Mouse (Mus musculus) forebrain, embryonic 11.5 days (tissue): Measurements from ENCODE around the gene Olfr1043. TPM values are rescaled to one million over a fixed set of nuclear protein-coding genes. Genes with fewer than 3 reads are reported as not detected.
"Not testable (repeated sequence)": the region's sequence is repeated elsewhere in the genome, so short reads cannot be mapped to it uniquely, and the experiment has no call there.

Experiments used
- ATAC-seq: fragments of 200-750 bp; cut with Nextera tagmentation; replicated peaks from 2 replicates; pipeline ENCODE4 v1.8.0; 2017; ENCODE audit warnings: moderate TSS enrichment; ENCODE audit not compliant: low FRiP score
- DNase-seq: peaks from one replicate; pipeline ENCODE4 v3.0.0-alpha.2; 2017; ENCODE audit warnings: low spot score
- H3K27ac ChIP-seq: fragments of 300-500 bp; sonication (generic); 2 replicates; pipeline ENCODE4 v1.5.1; 2014; ENCODE audit warnings: low read depth, low read length
- H3K27me3 ChIP-seq: fragments of 300-500 bp; sonication (generic); 2 replicates; pipeline ENCODE4 v1.6.1; 2014; ENCODE audit warnings: mild to moderate bottlenecking, low read length, mixed read lengths; ENCODE audit not compliant: control insufficient read depth, insufficient read depth
- H3K36me3 ChIP-seq: fragments of 300-500 bp; sonication (generic); 2 replicates; pipeline ENCODE4 v1.6.1; 2014; ENCODE audit warnings: mild to moderate bottlenecking, low read length, moderate library complexity, mixed read lengths; ENCODE audit not compliant: control insufficient read depth, insufficient read depth
- H3K4me1 ChIP-seq: fragments of 300-500 bp; sonication (generic); replicated peaks from 2 replicates; pipeline ENCODE4 v1.6.1; 2014; ENCODE audit warnings: low read length, mixed read lengths; ENCODE audit not compliant: control insufficient read depth, insufficient read depth
- H3K4me2 ChIP-seq: fragments of 300-500 bp; sonication (generic); 2 replicates; pipeline ENCODE4 v1.6.1; 2014; ENCODE audit warnings: low read depth, mild to moderate bottlenecking, low read length, moderate library complexity, mixed read lengths; ENCODE audit not compliant: severe bottlenecking
- H3K4me3 ChIP-seq: fragments of 300-500 bp; sonication (generic); 2 replicates; pipeline ENCODE4 v1.5.1; 2014; ENCODE audit warnings: low read depth, low read length
- H3K9ac ChIP-seq: fragments of 300-500 bp; sonication (generic); 2 replicates; pipeline ENCODE4 v1.6.1; 2014; ENCODE audit warnings: low read length
- H3K9me3 ChIP-seq: fragments of 300-500 bp; sonication (generic); 2 replicates; pipeline ENCODE4 v1.6.1; 2016; ENCODE audit warnings: low read length, mixed read lengths; ENCODE audit not compliant: control insufficient read depth
- WGBS: fragments of 180-500 bp; shearing (Covaris S2); extraction: QIAGEN DNeasy Blood & Tissue Kit; methylation state at CpG from one replicate; pipeline ENCODE4 v1.1.7; 2014; 5-methylcytosine and 5-hydroxymethylcytosine counted together
- polyA plus RNA-seq: library from polyadenylated mRNA; unstranded; fragments of >200 nt; fragmentation: Nextera tagmentation; extraction: Ambion mirVana; gene quantifications from 2 replicates; pipeline ENCODE4 v1.2.1, GENCODE M21; 2014

Olfr1043 gene
- not detected in 2 replicates for polyA plus RNA-seq

DNA sequence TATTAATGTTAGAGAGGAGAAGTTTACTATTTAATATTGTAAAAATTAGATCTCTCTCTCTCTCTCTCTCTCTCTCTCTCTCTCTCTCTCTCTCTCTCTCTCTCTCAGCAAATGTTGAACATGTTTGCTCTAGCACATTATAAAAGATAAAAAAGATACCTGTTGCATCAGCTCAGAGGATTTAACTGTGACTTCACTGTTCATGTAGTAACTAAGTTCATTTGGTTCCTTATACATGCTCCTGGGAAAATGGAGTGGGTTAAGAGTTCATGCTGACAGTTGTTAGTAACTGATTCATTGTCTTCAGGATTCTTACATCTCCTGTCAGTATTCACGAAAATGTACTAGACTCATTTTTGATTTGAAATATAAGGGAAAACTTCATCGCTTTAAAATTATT is at the start of gene Olfr1043:
Gene Olfr1043, minus strand, starts transcription at position 101 of the 400 bp plus-strand sequence.
- H3K4me2 ChIP-seq, result no peak within 1 kb of the TSS
- ATAC-seq (no peak), DNase-seq (no peak)
- no peak within 1 kb of the TSS for H3K27ac ChIP-seq
- no peak within 1 kb of the TSS for H3K4me3 ChIP-seq
- no peaks in the 10 kb centered on the region for H3K9me3 ChIP-seq
- no peaks in the 10 kb centered on the region for H3K4me1 ChIP-seq
- no peaks in the 10 kb centered on the region for H3K36me3 ChIP-seq
- no peak within 1 kb of the TSS for H3K9ac ChIP-seq
- WGBS, result 83% methylated on average over 2 of the region's 2 CpGs
- H3K27me3 ChIP-seq, result no peaks in the 10 kb centered on the region

DNA sequence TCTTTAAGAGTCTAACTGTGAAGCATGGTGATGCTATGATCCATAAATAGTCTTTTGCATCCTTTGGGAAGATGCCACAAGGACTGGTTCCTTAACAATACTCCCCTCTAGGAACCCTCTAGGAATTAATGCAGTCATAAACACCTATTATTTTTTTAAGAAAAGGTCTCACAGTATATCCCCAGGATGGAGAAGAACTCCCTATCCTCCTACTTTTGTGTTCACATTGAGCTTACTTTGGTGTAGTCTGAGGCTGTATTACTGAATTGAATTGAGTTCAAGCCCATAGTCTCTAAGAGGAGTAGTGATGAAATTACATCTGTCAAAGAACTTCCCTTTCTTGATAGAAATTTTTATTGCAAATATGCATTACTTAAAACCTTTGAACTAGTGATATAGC is 35.6 kb upstream of the Olfr1043 start, which contains the start of gene Olfr1045:
Gene Olfr1045, minus strand, starts transcription at position 101 of the 400 bp plus-strand sequence.
- Histone ChIP-seq H3K4me2 (no peak within 1 kb of the TSS), H3K4me3 (no peak within 1 kb of the TSS), H3K27ac (no peak within 1 kb of the TSS), H3K4me1 (no peaks in the 10 kb centered on the region), H3K36me3 (no peaks in the 10 kb centered on the region), H3K9ac (no peak within 1 kb of the TSS), H3K27me3 (no peaks in the 10 kb centered on the region), H3K9me3 (no peaks in the 10 kb centered on the region)
- ATAC-seq, result no peak
- no peak for DNase-seq

DNA sequence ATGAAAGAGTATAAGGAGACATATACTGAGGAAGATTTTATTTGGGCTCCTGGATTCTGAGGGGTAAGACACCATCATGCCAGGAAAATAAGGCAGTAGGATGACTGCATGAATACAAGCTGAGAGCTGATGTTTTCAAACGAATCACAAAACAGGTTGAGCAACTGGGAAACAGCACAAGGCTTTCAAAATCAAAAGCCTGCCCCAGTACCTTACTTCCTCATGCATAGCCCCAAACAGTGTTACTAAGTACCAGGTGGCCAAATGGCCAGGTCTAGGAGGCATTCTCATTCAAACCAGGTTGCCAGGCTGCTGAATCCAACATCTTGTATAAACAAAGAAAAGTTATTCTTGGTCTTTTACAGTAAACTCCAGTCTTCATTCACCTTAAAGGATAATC is 28.5 kb upstream of the Olfr1043 start:
- no peak overlapping the region for H3K27ac ChIP-seq
- no peak for DNase-seq
- no peak overlapping the region for H3K9ac ChIP-seq
- H3K9me3 ChIP-seq, result no peaks in the 10 kb centered on the region
- H3K27me3 ChIP-seq, result no peaks in the 10 kb centered on the region
- WGBS, result 69% methylated on average over 1 of the region's 1 CpGs
- no peak overlapping the region for H3K4me3 ChIP-seq
- no peaks in the 10 kb centered on the region for H3K4me1 ChIP-seq
- no peak overlapping the region for H3K4me2 ChIP-seq
- no peak for ATAC-seq
- H3K36me3 ChIP-seq, result no peaks in the 10 kb centered on the region

DNA sequence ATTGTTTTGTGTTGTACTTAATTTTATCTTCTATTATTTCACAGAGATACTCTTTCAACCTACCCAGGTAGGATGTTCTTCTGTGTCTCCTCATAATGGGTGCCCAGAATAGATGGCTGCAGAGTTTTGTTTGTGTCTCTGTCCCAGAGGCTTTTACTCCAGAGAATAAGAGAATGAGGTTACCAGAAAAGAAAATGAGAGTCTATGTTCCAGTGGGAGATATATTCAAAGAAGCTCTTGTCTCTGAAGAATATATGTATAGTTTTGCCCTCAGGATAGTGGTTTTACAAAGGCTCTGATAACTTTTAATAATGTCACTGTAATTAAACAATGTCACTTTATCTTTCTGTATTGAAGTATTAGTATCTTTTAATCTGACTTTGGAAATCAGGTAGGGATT is 18.3 kb upstream of the Olfr1043 start, which contains the start of gene Olfr52:
Gene Olfr52, minus strand, starts transcription at position 101 of the 400 bp plus-strand sequence.
- Histone ChIP-seq H3K9ac (no peak within 1 kb of the TSS), H3K4me1 (no peaks in the 10 kb centered on the region), H3K27me3 (no peaks in the 10 kb centered on the region), H3K4me3 (no peak within 1 kb of the TSS), H3K36me3 (no peaks in the 10 kb centered on the region), H3K27ac (no peak within 1 kb of the TSS), H3K4me2 (no peak within 1 kb of the TSS), H3K9me3 (no peaks in the 10 kb centered on the region)
- DNase-seq (no peak), ATAC-seq (no peak)

DNA sequence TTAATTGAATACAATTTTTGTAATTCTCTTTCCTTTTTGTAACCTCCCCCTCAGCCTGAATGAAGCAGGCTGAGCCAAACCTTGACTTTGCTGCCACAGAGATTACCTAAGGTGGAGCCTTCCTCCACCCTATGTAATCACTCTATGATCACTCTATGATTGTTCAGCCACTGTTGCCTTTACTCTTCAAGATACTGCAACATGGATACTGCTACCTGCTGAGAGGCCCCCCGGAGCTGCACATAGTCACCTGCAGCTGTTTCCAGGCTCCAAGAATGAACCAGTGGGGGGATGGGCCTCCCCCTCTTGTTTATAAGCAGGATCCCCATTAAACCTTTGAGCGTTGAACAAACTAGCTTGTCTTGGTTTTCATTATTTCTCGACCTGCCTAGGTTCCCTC is 12.6 kb upstream of the Olfr1043 start:
- Histone ChIP-seq H3K36me3 (no peaks in the 10 kb centered on the region), H3K27ac (no peak overlapping the region), H3K9ac (no peak overlapping the region), H3K4me3 (no peak overlapping the region), H3K4me2 (no peak overlapping the region), H3K4me1 (no peaks in the 10 kb centered on the region), H3K9me3 (no peaks in the 10 kb centered on the region), H3K27me3 (no peaks in the 10 kb centered on the region)
- ATAC-seq (no peak), DNase-seq (no peak)
- 87% methylated on average over 3 of the region's 3 CpGs for WGBS

DNA sequence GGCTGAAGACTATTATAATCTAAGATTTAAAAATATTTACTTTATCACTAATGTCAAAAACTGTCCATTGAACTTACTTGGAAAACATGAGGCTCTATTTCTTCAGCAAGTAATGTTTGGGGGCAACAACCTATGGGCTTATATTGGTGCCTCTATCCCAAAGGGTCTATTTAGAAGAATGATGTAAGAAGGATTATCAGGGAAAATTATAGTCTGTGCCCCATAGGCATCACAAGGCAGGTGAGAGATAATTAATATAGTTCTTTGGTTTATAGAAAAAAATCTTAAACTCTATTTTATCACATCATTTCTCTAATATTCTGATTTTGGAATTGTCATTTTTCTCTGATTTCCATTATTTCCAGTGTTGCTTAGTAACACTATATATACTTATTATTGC is 10.4 kb upstream of the Olfr1043 start, which contains the start of gene Olfr1044:
Gene Olfr1044, minus strand, starts transcription at position 101 of the 400 bp plus-strand sequence.
- ATAC-seq, result no peak
- H3K9me3 ChIP-seq, result no peaks in the 10 kb centered on the region
- H3K36me3 ChIP-seq, result no peaks in the 10 kb centered on the region
- no peaks in the 10 kb centered on the region for H3K4me1 ChIP-seq
- no peak within 1 kb of the TSS for H3K4me2 ChIP-seq
- no peak for DNase-seq
- no peaks in the 10 kb centered on the region for H3K27me3 ChIP-seq
- no peak within 1 kb of the TSS for H3K4me3 ChIP-seq
- H3K9ac ChIP-seq, result no peak within 1 kb of the TSS
- no peak within 1 kb of the TSS for H3K27ac ChIP-seq

DNA sequence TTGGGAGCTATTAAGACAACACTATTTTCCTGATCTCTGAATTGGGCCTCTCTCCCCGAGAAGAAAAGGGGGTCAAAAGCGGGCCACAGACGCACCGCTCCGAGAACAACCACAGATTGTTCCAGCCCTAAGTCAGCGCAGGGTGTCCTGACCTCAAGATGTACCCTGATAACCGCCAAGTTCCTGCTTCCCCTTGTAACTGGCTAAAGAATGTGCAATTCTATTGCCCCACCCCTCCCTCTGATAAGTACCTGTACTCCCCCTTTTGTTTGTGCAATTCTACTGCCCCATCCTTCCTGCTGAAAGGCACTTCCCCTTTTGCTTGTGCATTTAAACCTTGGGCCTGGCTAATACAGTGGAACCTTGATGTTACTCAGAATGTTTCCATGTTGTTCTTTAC is 8.1 kb upstream of the Olfr1043 start:
- H3K27me3 ChIP-seq, H3K4me3 ChIP-seq, H3K27ac ChIP-seq, H3K36me3 ChIP-seq, H3K9me3 ChIP-seq, DNase-seq, H3K4me2 ChIP-seq, H3K4me1 ChIP-seq, H3K9ac ChIP-seq, ATAC-seq: not testable (repeated sequence)
- 89% methylated on average over 7 of the region's 7 CpGs for WGBS

DNA sequence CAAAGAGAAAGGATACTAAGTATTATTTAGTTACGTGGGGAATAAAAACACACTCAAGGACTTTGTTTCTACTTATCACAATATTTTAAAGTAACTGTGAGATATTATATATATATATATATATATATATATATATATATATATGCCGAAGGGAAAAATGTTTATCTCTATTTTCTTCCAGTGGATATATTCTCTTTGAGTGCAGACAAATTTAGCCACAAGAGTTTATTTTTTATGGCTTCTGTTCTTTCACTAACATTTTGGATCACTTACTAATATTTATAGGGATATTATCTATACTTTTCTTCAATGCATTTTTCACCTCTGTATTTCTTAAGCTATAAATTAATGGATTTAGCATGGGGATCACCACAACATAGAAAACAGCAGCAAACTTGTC is 5.6 kb downstream of the Olfr1043 start, which contains the start of gene Olfr1042:
Gene Olfr1042, minus strand, starts transcription at position 101 of the 400 bp plus-strand sequence.
- H3K27ac ChIP-seq, result no peak within 1 kb of the TSS
- DNase-seq (no peak), ATAC-seq (no peak)
- no peak within 1 kb of the TSS for H3K4me3 ChIP-seq
- H3K4me1 ChIP-seq, result no peaks in the 10 kb centered on the region
- H3K36me3 ChIP-seq, result no peaks in the 10 kb centered on the region
- 92% methylated on average over 2 of the region's 2 CpGs for WGBS
- H3K4me2 ChIP-seq, result no peak within 1 kb of the TSS
- no peaks in the 10 kb centered on the region for H3K27me3 ChIP-seq
- H3K9ac ChIP-seq, result no peak within 1 kb of the TSS
- H3K9me3 ChIP-seq, result no peaks in the 10 kb centered on the region

DNA sequence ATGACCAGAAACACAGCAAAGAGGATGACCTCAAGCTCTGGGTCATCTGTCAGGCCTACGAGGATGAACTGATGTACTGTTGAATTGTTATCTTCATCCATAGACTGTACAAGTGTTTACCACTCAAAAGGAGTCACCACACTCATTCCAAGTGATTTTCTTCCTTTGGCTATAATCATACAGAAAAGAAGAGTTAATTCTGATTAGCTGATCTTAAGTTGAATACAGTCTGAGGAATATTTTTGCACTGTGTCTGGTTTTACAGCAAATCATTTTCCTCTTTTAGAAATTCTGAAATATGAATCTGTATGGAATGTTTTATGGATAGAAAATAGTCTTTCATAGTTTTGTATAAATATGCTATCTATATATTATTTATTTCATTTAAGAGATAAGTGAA is 20.7 kb downstream of the Olfr1043 start, which contains the start of gene Olfr1040:
Gene Olfr1040, minus strand, starts transcription at position 101 of the 400 bp plus-strand sequence.
- DNase-seq (no peak), ATAC-seq (no peak)
- H3K4me1 ChIP-seq, result no peaks in the 10 kb centered on the region
- WGBS, result 83% methylated on average over 1 of the region's 1 CpGs
- H3K9me3 ChIP-seq, result no peaks in the 10 kb centered on the region
- no peak within 1 kb of the TSS for H3K4me3 ChIP-seq
- H3K4me2 ChIP-seq, result no peak within 1 kb of the TSS
- no peak within 1 kb of the TSS for H3K27ac ChIP-seq
- H3K9ac ChIP-seq, result no peak within 1 kb of the TSS
- no peaks in the 10 kb centered on the region for H3K27me3 ChIP-seq
- H3K36me3 ChIP-seq, result no peaks in the 10 kb centered on the region
